Mouse (Mus musculus) stomach, embryonic 14.5 days (tissue): Measurements from ENCODE around the gene Brsk1. TPM values are rescaled to one million over a fixed set of nuclear protein-coding genes. Genes with fewer than 3 reads are reported as not detected.

Experiments used
- ATAC-seq: fragments of 200-750 bp; cut with Nextera tagmentation; 2 replicates; pipeline ENCODE4 v1.8.0; 2017; ENCODE audit warnings: low read depth, moderate TSS enrichment; ENCODE audit not compliant: insufficient number of reproducible peaks, insufficient read depth, low FRiP score
- H3K27ac ChIP-seq: fragments of 300-500 bp; sonication (generic); 2 replicates; pipeline ENCODE4 v1.5.1; 2014; ENCODE audit warnings: mild to moderate bottlenecking, low read length, moderate library complexity, mixed read lengths
- H3K27me3 ChIP-seq: fragments of 300-500 bp; sonication (generic); 2 replicates; pipeline ENCODE4 v1.6.1; 2014; ENCODE audit warnings: low read length, control low read depth, mixed read lengths; ENCODE audit not compliant: control insufficient read depth, insufficient read depth
- H3K36me3 ChIP-seq: fragments of 300-500 bp; sonication (generic); 2 replicates; pipeline ENCODE4 v1.6.1; 2014; ENCODE audit warnings: mild to moderate bottlenecking, control low read depth, low read length, moderate library complexity, mixed read lengths; ENCODE audit not compliant: control insufficient read depth, insufficient read depth
- H3K4me1 ChIP-seq: fragments of 300-500 bp; sonication (generic); 2 replicates; pipeline ENCODE4 v1.6.1; 2014; ENCODE audit warnings: low read length, control low read depth, mixed read lengths; ENCODE audit not compliant: control insufficient read depth, insufficient read depth
- H3K4me2 ChIP-seq: fragments of 300-500 bp; sonication (generic); replicated peaks from 2 replicates; pipeline ENCODE4 v1.6.1; 2014; ENCODE audit warnings: low read depth, low read length, control low read depth
- H3K4me3 ChIP-seq: fragments of 300-500 bp; sonication (generic); 2 replicates; pipeline ENCODE4 v1.5.1; 2014; ENCODE audit warnings: low read depth, low read length, control low read depth
- H3K9ac ChIP-seq: fragments of 300-500 bp; sonication (generic); replicated peaks from 2 replicates; pipeline ENCODE4 v1.6.1; 2014; ENCODE audit warnings: low read depth, mild to moderate bottlenecking, control low read depth, low read length, moderate library complexity, mixed read lengths
- H3K9me3 ChIP-seq: fragments of 300-500 bp; sonication (generic); 2 replicates; pipeline ENCODE4 v1.6.1; 2016; ENCODE audit warnings: low read depth, low read length, control low read depth; ENCODE audit not compliant: control insufficient read depth
- WGBS: fragments of 180-500 bp; shearing (Covaris S2); extraction: QIAGEN DNeasy Blood & Tissue Kit; methylation state at CpG from one replicate; pipeline ENCODE4 v1.1.7; 2014; 5-methylcytosine and 5-hydroxymethylcytosine counted together
- polyA plus RNA-seq: library from polyadenylated mRNA; unstranded; fragments of >200 nt; fragmentation: Nextera tagmentation; extraction: Ambion mirVana; gene quantifications from 2 replicates; pipeline ENCODE4 v1.2.1, GENCODE M21; 2014

Gene Brsk1
- polyA plus RNA-seq, 1 experiment from 2014 or later: 4.0 TPM

GRCm38 (mm10) chr7:4743354-4743753 lies 53.0 kb downstream of the Brsk1 start:
- peaks cover 17% of the 10 kb centered on the region for H3K36me3 ChIP-seq
- 56% methylated on average over 2 of the region's 2 CpGs for WGBS
- no peak for ATAC-seq

DNA sequence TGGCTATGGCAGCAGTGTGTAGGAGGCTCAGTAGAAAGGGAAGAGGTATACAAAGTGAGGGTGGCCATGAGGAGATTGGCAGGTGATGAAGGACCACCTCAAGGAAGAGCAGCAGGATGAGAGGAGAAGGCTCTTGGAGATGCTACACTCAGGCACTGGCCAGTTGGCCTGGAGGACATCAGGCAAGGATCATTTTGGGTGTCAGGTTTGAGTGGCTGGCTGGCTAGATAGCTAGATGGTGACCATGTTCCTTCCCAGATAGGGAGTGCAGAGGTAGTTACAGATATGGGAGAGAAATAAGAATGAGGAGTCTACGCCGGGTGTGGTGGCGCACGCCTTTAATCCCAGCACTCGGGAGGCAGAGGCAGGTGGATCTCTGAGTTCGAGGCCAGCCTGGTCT lies 54.5 kb downstream of the Brsk1 start:
- Histone ChIP-seq H3K9ac (no peak overlapping the region), H3K9me3 (no peaks in the 10 kb centered on the region), H3K27ac (no peak overlapping the region), H3K27me3 (no peaks in the 10 kb centered on the region), H3K4me2 (no peak overlapping the region), H3K36me3 (peaks cover 17% of the 10 kb centered on the region), H3K4me1 (peaks cover 18% of the 10 kb centered on the region), H3K4me3 (no peak overlapping the region)
- ATAC-seq: no peak
- 94% methylated on average over 6 of the region's 6 CpGs for WGBS

More at GRCm38 (mm10) chr7:4743354-4743753, 53.0 kb downstream of the Brsk1 start:
- no peaks in the 10 kb centered on the region for H3K9me3 ChIP-seq
- no peak overlapping the region for H3K4me2 ChIP-seq
- no peak overlapping the region for H3K9ac ChIP-seq
- H3K4me3 ChIP-seq: no peak overlapping the region
- peaks cover 20% of the 10 kb centered on the region for H3K4me1 ChIP-seq
- H3K27ac ChIP-seq: no peak overlapping the region
- H3K27me3 ChIP-seq: no peaks in the 10 kb centered on the region

DNA sequence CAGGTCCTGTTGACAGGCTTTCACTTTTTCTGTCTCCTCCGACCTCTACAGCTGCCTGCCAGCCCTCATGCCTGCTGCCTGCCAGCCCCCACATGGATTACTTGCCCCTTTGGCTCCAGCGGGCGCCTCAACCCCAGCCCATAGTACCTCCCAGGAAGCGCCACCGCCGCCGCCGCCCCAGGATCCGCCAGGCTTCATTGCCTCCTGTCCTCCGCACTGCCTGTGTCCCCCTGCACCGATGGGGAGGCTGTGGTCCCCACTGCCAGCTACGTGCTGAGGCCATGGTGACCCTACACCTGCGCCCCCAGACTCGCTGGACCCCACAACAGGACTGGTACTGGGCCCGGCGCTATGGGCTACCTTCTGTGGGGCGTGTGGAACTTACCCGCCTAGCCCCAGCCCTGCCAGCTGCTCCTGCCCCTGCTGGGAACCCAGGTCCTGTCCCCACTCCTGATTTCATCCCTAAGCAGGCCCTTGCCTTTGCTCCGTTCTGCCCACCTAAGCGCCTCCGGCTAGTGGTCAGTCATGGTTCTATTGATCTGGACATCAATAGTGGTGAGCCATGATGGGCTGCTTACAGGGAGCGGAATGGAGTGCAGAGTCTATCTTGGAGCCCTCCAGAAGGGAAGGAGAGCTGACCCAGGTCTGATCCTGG lies 56.0 kb downstream of the Brsk1 start:
- Histone ChIP-seq H3K4me2 (no peak overlapping the region), H3K36me3 (peaks cover 17% of the 10 kb centered on the region), H3K27me3 (no peaks in the 10 kb centered on the region), H3K4me1 (peaks cover 15% of the 10 kb centered on the region), H3K9me3 (no peaks in the 10 kb centered on the region), H3K9ac (no peak overlapping the region), H3K27ac (no peak overlapping the region), H3K4me3 (no peak overlapping the region)
- ATAC-seq: no peak
- WGBS: 88% methylated on average over 22 of the region's 22 CpGs

- Histone ChIP-seq H3K9me3 (no peaks in the 10 kb centered on the region), H3K4me3 (no peak overlapping the region), H3K36me3 (peaks cover 17% of the 10 kb centered on the region), H3K9ac (no peak overlapping the region), H3K27me3 (no peaks in the 10 kb centered on the region), H3K4me1 (peaks cover 15% of the 10 kb centered on the region), H3K27ac (no peak overlapping the region), H3K4me2 (no peak overlapping the region)
- no peak for ATAC-seq
- WGBS: 70% methylated on average over 9 of the region's 9 CpGs
These were observed 56.9 kb downstream of the Brsk1 start for GRCm38 (mm10) chr7:4747156-4747899.

GRCm38 (mm10) chr7:4748321-4748720 lies 57.9 kb downstream of the Brsk1 start:
- Histone ChIP-seq H3K4me1 (peaks cover 14% of the 10 kb centered on the region), H3K4me2 (no peak overlapping the region), H3K27me3 (no peaks in the 10 kb centered on the region), H3K4me3 (no peak overlapping the region), H3K9me3 (no peaks in the 10 kb centered on the region), H3K36me3 (peaks cover 12% of the 10 kb centered on the region), H3K27ac (no peak overlapping the region), H3K9ac (no peak overlapping the region)
- no peak for ATAC-seq
- 72% methylated on average over 4 of the region's 4 CpGs for WGBS

DNA sequence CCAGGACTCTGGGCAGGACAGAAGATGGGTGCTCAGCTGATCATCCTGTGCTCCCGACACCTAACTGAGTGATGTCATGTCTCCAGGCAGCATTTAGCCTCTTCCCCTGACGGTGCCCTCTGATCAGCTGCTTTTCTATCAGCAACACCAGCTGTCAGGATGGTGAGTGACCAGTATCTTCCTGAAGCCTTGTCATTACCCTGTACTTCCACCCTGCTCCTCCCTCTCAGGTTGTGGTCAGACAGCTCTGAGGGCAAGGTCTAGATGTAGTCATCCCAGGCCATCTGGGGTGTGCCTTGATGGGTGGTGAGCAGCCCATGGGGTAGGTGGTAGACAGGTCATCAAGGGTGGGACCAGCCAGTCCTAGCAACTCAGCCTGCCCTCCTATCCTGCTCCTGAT lies 58.8 kb downstream of the Brsk1 start:
- no peak overlapping the region for H3K9ac ChIP-seq
- peaks cover 12% of the 10 kb centered on the region for H3K36me3 ChIP-seq
- 76% methylated on average over 2 of the region's 2 CpGs for WGBS
- no peak overlapping the region for H3K27ac ChIP-seq
- no peaks in the 10 kb centered on the region for H3K9me3 ChIP-seq
- H3K4me3 ChIP-seq: no peak overlapping the region
- peaks cover 14% of the 10 kb centered on the region for H3K4me1 ChIP-seq
- no peak overlapping the region for H3K4me2 ChIP-seq
- no peak for ATAC-seq
- no peaks in the 10 kb centered on the region for H3K27me3 ChIP-seq

DNA sequence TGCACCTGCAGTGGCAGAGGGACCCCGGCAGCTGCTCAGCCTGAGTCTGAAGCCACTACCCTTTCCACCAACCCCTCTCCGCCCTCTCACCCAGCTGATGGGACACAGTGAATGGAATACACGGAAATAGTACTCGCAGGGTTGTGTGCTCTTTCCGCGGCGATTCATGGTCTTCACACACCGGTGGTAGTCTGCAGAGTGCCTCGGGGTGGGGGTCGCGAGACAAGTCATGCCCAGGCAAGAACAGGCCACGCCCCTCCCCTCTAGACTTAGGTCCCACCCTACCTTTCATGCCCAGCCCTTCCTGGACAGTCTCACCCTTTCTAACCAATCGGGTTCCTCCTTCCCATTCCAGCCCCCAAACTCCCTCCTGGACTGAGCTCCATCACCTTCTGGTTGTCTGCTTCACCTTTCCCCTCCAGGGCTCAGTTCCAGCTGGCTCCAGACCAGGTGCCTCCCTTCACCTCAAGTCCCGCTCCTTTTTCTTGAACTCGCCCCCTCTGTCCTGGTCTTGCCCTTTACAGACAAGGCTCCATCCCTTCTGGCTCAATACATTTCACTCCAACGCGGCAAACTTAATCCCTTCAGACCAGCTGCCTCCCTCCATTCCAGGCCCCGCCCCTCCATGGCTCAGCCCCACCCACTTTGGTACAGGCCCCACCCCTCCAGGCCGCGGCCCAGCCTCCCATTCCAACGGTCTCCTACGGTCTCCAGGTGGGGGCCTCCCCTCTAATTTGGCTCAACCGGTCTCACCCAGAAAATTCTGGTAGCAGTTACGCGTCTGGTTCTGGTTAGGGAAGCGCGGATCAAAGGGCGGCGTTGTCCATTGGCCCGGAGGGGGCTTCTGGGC lies 61.8 kb downstream of the Brsk1 start:
- Histone ChIP-seq H3K4me1 (peaks cover 14% of the 10 kb centered on the region), H3K27ac (peak overlapping the region; percentile 55; the same call in 1 of the 2 replicates), H3K4me2 (peak overlapping the region; percentile 61), H3K27me3 (no peaks in the 10 kb centered on the region), H3K36me3 (no peaks in the 10 kb centered on the region), H3K4me3 (peak overlapping the region; percentile 41), H3K9ac (peak overlapping the region; percentile 28; the same call in 1 of the 2 replicates), H3K9me3 (no peaks in the 10 kb centered on the region)
- ATAC-seq: peak; percentile 76
- 3% methylated on average over 29 of the region's 30 CpGs for WGBS

DNA sequence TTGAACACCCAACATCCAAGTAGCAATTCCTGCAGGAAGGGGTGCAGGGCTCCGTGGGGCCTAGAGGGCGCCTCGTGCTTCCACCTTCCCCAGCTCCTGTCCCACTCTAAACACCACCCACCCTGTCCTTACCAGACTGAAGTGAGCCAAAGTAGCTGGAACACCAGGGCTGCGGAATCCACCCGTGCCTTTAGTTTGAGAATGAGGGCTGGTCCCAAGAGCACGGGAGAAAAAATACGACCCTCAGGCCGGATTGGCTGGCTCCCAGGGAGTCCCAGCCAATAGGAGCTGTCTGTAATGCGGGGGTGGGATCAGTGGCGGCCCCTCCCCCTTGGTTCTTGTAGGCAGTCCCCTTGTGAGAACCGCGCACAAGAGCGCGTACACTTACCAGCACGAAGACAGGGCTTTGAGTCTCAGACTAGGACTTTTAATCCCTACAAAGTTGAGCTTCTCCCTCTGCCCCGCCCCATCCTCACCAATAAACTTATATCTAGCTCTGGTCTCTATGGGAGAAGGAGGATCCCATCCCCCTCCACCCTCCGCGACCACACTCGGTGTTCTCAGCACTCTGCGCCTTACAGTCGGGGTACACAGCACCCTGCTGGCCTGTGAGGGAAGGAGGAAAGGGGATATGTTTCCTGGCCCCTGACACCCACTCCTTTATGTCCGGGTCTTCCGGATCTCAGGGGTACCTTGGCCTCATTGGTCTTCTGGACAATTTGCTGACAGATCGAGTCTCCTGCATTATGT lies 62.6 kb downstream of the Brsk1 start, which contains the start of gene Cox6b2:
Gene Cox6b2, minus strand, starts transcription at position 274 of the 750 bp plus-strand sequence.
- peak; percentile 94 for ATAC-seq
- no peaks in the 10 kb centered on the region for H3K27me3 ChIP-seq
- WGBS: 2% methylated on average over 24 of the region's 24 CpGs

More for the DNA sequence above, 62.6 kb downstream of the Brsk1 start, which contains the start of gene Cox6b2:
- peak within 1 kb of the TSS; percentile 41 for H3K4me3 ChIP-seq
- no peaks in the 10 kb centered on the region for H3K9me3 ChIP-seq
- no peaks in the 10 kb centered on the region for H3K36me3 ChIP-seq
- H3K9ac ChIP-seq: peak within 1 kb of the TSS; percentile 28; the same call in 1 of the 2 replicates
- peak within 1 kb of the TSS; percentile 61 for H3K4me2 ChIP-seq
- peak within 1 kb of the TSS; percentile 55; the same call in 1 of the 2 replicates for H3K27ac ChIP-seq
- H3K4me1 ChIP-seq: peaks cover 14% of the 10 kb centered on the region
